Mouse (Mus musculus): ENCODE measurements around the gene Olfr1195. TPM values are rescaled to one million over a fixed set of nuclear protein-coding genes. Genes with fewer than 3 reads are reported as not detected.
"Not testable (repeated sequence)": the region's sequence is repeated elsewhere in the genome, so short reads cannot be mapped to it uniquely, and the experiment has no call there.

The Olfr1195 gene
- not detected in 2 replicates for polyA plus RNA-seq (2014; fragmentation: Nextera tagmentation; extraction: Ambion mirVana)

GRCm38 (mm10) chr2:88689087-88689486 lies at the start of gene Olfr1195:
Gene Olfr1195, minus strand, starts transcription at chr2:88689187.
- no peaks in the 10 kb centered on the region for H3K4me1 ChIP-seq (ENCODE audit: control insufficient read depth, insufficient read depth, low read length)
- no peaks in the 10 kb centered on the region for H3K9me3 ChIP-seq (ENCODE audit: control insufficient read depth, low read length)
- no peak for DNase-seq (ENCODE audit: low spot score)
- H3K9ac ChIP-seq (ENCODE audit: low read length): no peak within 1 kb of the TSS
- H3K4me3 ChIP-seq (ENCODE audit: low read depth, low read length): no peak within 1 kb of the TSS
- no peaks in the 10 kb centered on the region for H3K36me3 ChIP-seq (ENCODE audit: control insufficient read depth, insufficient read depth, low read length)
- H3K27ac ChIP-seq (ENCODE audit: low read depth, low read length): no peak within 1 kb of the TSS
- ATAC-seq (ENCODE audit: insufficient read depth, low FRiP score, low TSS enrichment): no peak
- no peaks in the 10 kb centered on the region for H3K27me3 ChIP-seq (ENCODE audit: control insufficient read depth, insufficient read depth, low read length)
- H3K4me2 ChIP-seq (ENCODE audit: low read depth): no peak within 1 kb of the TSS

GRCm38 (mm10) chr2:88732266-88732665 lies 43.3 kb upstream of the Olfr1195 start, which contains the start of gene Olfr1197:
Gene Olfr1197, minus strand, starts transcription at chr2:88732366.
- Histone ChIP-seq H3K4me1 (ENCODE audit: control insufficient read depth, insufficient read depth, low read length) (no peaks in the 10 kb centered on the region), H3K27ac (ENCODE audit: low read depth, low read length) (no peak within 1 kb of the TSS), H3K36me3 (ENCODE audit: control insufficient read depth, insufficient read depth, low read length) (no peaks in the 10 kb centered on the region), H3K4me2 (ENCODE audit: low read depth) (no peak within 1 kb of the TSS), H3K27me3 (ENCODE audit: control insufficient read depth, insufficient read depth, low read length) (no peaks in the 10 kb centered on the region), H3K9me3 (ENCODE audit: control insufficient read depth, low read length) (no peaks in the 10 kb centered on the region), H3K9ac (ENCODE audit: low read length) (no peak within 1 kb of the TSS), H3K4me3 (ENCODE audit: low read depth, low read length) (no peak within 1 kb of the TSS)
- ATAC-seq (ENCODE audit: insufficient read depth, low FRiP score, low TSS enrichment): no peak
- WGBS: 84% methylated on average over 1 of the region's 1 CpGs
- DNase-seq (ENCODE audit: low spot score): no peak

DNA sequence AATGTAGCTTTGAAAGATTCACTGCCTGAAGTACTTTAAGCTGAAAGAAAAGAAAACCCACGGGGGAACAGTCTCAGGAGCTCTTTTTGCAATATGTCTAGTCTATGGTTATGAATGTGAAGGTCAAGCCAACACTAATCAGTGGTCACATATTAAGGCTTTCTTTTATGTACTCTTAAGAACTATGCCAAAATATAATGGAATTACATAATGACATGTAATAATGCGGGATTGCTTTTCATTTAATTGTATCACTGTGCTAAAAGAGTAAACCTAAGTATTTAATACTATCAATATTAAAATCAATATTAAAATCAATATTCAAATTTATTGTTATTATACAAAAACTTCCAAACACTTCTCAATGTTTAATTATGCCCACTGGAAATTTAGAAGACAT lies 15.5 kb upstream of the Olfr1195 start, which contains the start of gene Olfr1196:
TSS of gene Olfr1196 (minus strand) at position 101 of the 400 bp plus-strand sequence.
- WGBS: 88% methylated on average over 2 of the region's 2 CpGs

GRCm38 (mm10) chr2:88675328-88675727 lies 13.7 kb downstream of the Olfr1195 start, which contains the start of gene Olfr1193:
Gene Olfr1193, plus strand, starts transcription at chr2:88675628.
- not testable (repeated sequence) for H3K4me1 ChIP-seq (ENCODE audit: control insufficient read depth, insufficient read depth, low read length); H3K27me3 ChIP-seq (ENCODE audit: control insufficient read depth, insufficient read depth, low read length); H3K9ac ChIP-seq (ENCODE audit: low read length); ATAC-seq (ENCODE audit: insufficient read depth, low FRiP score, low TSS enrichment); H3K27ac ChIP-seq (ENCODE audit: low read depth, low read length); H3K4me3 ChIP-seq (ENCODE audit: low read depth, low read length); H3K9me3 ChIP-seq (ENCODE audit: control insufficient read depth, low read length); H3K4me2 ChIP-seq (ENCODE audit: low read depth); DNase-seq (ENCODE audit: low spot score); H3K36me3 ChIP-seq (ENCODE audit: control insufficient read depth, insufficient read depth, low read length)

More for the DNA sequence above, 15.5 kb upstream of the Olfr1195 start, which contains the start of gene Olfr1196:
- Histone ChIP-seq H3K27ac (ENCODE audit: low read depth, low read length) (no peak within 1 kb of the TSS), H3K9me3 (ENCODE audit: control insufficient read depth, low read length) (no peaks in the 10 kb centered on the region), H3K36me3 (ENCODE audit: control insufficient read depth, insufficient read depth, low read length) (no peaks in the 10 kb centered on the region), H3K27me3 (ENCODE audit: control insufficient read depth, insufficient read depth, low read length) (no peaks in the 10 kb centered on the region), H3K9ac (ENCODE audit: low read length) (no peak within 1 kb of the TSS), H3K4me1 (ENCODE audit: control insufficient read depth, insufficient read depth, low read length) (no peaks in the 10 kb centered on the region), H3K4me3 (ENCODE audit: low read depth, low read length) (no peak within 1 kb of the TSS), H3K4me2 (ENCODE audit: low read depth) (no peak within 1 kb of the TSS)
- DNase-seq (ENCODE audit: low spot score) (no peak), ATAC-seq (ENCODE audit: insufficient read depth, low FRiP score, low TSS enrichment) (no peak)

DNA sequence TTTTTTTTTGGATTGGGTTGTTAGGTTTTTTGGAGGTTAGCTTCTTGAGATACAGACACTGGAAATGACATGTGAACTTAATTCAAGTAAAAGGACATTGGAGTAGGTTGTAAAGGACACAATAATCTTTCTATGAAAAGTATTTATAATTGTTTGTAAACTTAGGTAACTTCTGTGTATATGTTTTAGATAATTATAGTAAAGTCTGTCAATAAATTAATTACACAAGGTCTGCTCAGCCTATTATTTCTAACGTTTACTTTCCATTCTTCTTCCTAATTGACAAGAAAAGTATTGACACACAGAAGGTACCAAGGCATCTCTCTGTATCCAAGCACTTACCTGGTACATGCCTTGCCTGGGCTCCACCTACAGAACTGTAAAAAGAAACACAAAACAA lies 40.8 kb downstream of the Olfr1195 start, which contains the start of gene Olfr1192-ps1:
TSS of gene Olfr1192-ps1 (plus strand) at position 301 of the 400 bp plus-strand sequence.
- H3K4me2 ChIP-seq (ENCODE audit: low read depth): no peak within 1 kb of the TSS
- 33% methylated on average over 1 of the region's 1 CpGs for WGBS
- no peaks in the 10 kb centered on the region for H3K4me1 ChIP-seq (ENCODE audit: control insufficient read depth, insufficient read depth, low read length)
- DNase-seq (ENCODE audit: low spot score) (no peak), ATAC-seq (ENCODE audit: insufficient read depth, low FRiP score, low TSS enrichment) (no peak)
- no peak within 1 kb of the TSS for H3K27ac ChIP-seq (ENCODE audit: low read depth, low read length)
- no peak within 1 kb of the TSS for H3K4me3 ChIP-seq (ENCODE audit: low read depth, low read length)
- H3K27me3 ChIP-seq (ENCODE audit: control insufficient read depth, insufficient read depth, low read length): no peaks in the 10 kb centered on the region
- H3K9ac ChIP-seq (ENCODE audit: low read length): no peak within 1 kb of the TSS
- H3K9me3 ChIP-seq (ENCODE audit: control insufficient read depth, low read length): no peaks in the 10 kb centered on the region
- H3K36me3 ChIP-seq (ENCODE audit: control insufficient read depth, insufficient read depth, low read length): no peaks in the 10 kb centered on the region

DNA sequence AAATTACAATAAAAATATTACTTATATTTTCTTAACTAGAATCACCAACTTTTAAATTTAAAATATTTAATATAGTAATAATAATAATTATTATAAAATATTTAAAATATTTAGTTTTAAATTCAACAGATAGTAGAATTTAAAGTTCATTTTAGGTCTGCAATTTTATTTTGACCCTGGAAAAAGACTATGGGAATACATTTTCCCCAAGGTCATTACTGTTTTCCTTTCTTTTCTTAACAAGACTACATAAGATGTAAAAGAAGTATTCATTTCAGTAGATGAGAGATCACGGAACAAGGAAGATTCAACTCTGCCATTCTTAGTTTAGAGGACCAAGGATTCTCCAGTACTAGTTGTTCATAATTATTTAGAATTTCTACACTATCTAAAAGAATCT lies 48.7 kb downstream of the Olfr1195 start, which contains the start of gene Olfr1191-ps1:
TSS of gene Olfr1191-ps1 (plus strand) at position 301 of the 400 bp plus-strand sequence.
- WGBS: 81% methylated on average over 1 of the region's 1 CpGs
- not testable (repeated sequence) for H3K9me3 ChIP-seq (ENCODE audit: control insufficient read depth, low read length); DNase-seq (ENCODE audit: low spot score); H3K27ac ChIP-seq (ENCODE audit: low read depth, low read length); H3K27me3 ChIP-seq (ENCODE audit: control insufficient read depth, insufficient read depth, low read length); H3K4me1 ChIP-seq (ENCODE audit: control insufficient read depth, insufficient read depth, low read length); H3K36me3 ChIP-seq (ENCODE audit: control insufficient read depth, insufficient read depth, low read length); H3K4me3 ChIP-seq (ENCODE audit: low read depth, low read length); ATAC-seq (ENCODE audit: insufficient read depth, low FRiP score, low TSS enrichment); H3K4me2 ChIP-seq (ENCODE audit: low read depth); H3K9ac ChIP-seq (ENCODE audit: low read length)

Other genes with a start within 250 kb of the Olfr1195 start
- gene Gm13757, start 240.1 kb downstream of the Olfr1195 start, polyA plus RNA-seq (2014; fragmentation: Nextera tagmentation; extraction: Ambion mirVana): not detected in 2 replicates
- not detected in 2 replicates for gene Olfr1183, start 234.3 kb downstream of the Olfr1195 start, polyA plus RNA-seq (2014; fragmentation: Nextera tagmentation; extraction: Ambion mirVana)
- not detected in 2 replicates for gene Olfr1184, start 205.6 kb downstream of the Olfr1195 start, polyA plus RNA-seq (2014; fragmentation: Nextera tagmentation; extraction: Ambion mirVana)
- gene Olfr1185-ps1, start 195.9 kb downstream of the Olfr1195 start, polyA plus RNA-seq (2014; fragmentation: Nextera tagmentation; extraction: Ambion mirVana): not detected in 2 replicates
- not detected in 2 replicates for gene Olfr1186, start 170.6 kb downstream of the Olfr1195 start, polyA plus RNA-seq (2014; fragmentation: Nextera tagmentation; extraction: Ambion mirVana)
- not detected in 2 replicates for gene Olfr1188, start 132.3 kb downstream of the Olfr1195 start, polyA plus RNA-seq (2014; fragmentation: Nextera tagmentation; extraction: Ambion mirVana)
- not detected in 2 replicates for gene Olfr1189, start 102.7 kb downstream of the Olfr1195 start, polyA plus RNA-seq (2014; fragmentation: Nextera tagmentation; extraction: Ambion mirVana)
- gene Olfr1191-ps1, start 48.6 kb downstream of the Olfr1195 start, polyA plus RNA-seq (2014; fragmentation: Nextera tagmentation; extraction: Ambion mirVana): not detected in 2 replicates
- gene Olfr1192-ps1, start 40.7 kb downstream of the Olfr1195 start, polyA plus RNA-seq (2014; fragmentation: Nextera tagmentation; extraction: Ambion mirVana): not detected in 2 replicates
- not detected in 2 replicates for gene Olfr1193, start 13.6 kb downstream of the Olfr1195 start, polyA plus RNA-seq (2014; fragmentation: Nextera tagmentation; extraction: Ambion mirVana)
- not detected in 2 replicates for gene Olfr1196, start 15.4 kb upstream of the Olfr1195 start, polyA plus RNA-seq (2014; fragmentation: Nextera tagmentation; extraction: Ambion mirVana)
- not detected in 2 replicates for gene Olfr1197, start 43.2 kb upstream of the Olfr1195 start, polyA plus RNA-seq (2014; fragmentation: Nextera tagmentation; extraction: Ambion mirVana)
- gene Olfr1198, start 62.2 kb upstream of the Olfr1195 start, polyA plus RNA-seq (2014; fragmentation: Nextera tagmentation; extraction: Ambion mirVana): not detected in 2 replicates
- gene Olfr1199, start 71.3 kb upstream of the Olfr1195 start, polyA plus RNA-seq (2014; fragmentation: Nextera tagmentation; extraction: Ambion mirVana): not detected in 2 replicates
- not detected in 2 replicates for gene Olfr1200, start 81.3 kb upstream of the Olfr1195 start, polyA plus RNA-seq (2014; fragmentation: Nextera tagmentation; extraction: Ambion mirVana)
- not detected in 2 replicates for gene Olfr1201, start 103.8 kb upstream of the Olfr1195 start, polyA plus RNA-seq (2014; fragmentation: Nextera tagmentation; extraction: Ambion mirVana)
- not detected in 2 replicates for gene Olfr1202, start 125.3 kb upstream of the Olfr1195 start, polyA plus RNA-seq (2014; fragmentation: Nextera tagmentation; extraction: Ambion mirVana)
- not detected in 2 replicates for gene Olfr1205, start 140.6 kb upstream of the Olfr1195 start, polyA plus RNA-seq (2014; fragmentation: Nextera tagmentation; extraction: Ambion mirVana)
- gene Olfr1204, start 160.1 kb upstream of the Olfr1195 start, polyA plus RNA-seq (2014; fragmentation: Nextera tagmentation; extraction: Ambion mirVana): not detected in 2 replicates
- gene Olfr1206, start 174.0 kb upstream of the Olfr1195 start, polyA plus RNA-seq (2014; fragmentation: Nextera tagmentation; extraction: Ambion mirVana): not detected in 2 replicates
- not detected in 2 replicates for gene Olfr1208, start 213.1 kb upstream of the Olfr1195 start, polyA plus RNA-seq (2014; fragmentation: Nextera tagmentation; extraction: Ambion mirVana)
- gene Olfr1209, start 226.0 kb upstream of the Olfr1195 start, polyA plus RNA-seq (2014; fragmentation: Nextera tagmentation; extraction: Ambion mirVana): not detected in 2 replicates
- gene Olfr1211, start 248.9 kb upstream of the Olfr1195 start, polyA plus RNA-seq (2014; fragmentation: Nextera tagmentation; extraction: Ambion mirVana): not detected in 2 replicates